Mouse (Mus musculus) small intestine, adult 2 months (tissue): ENCODE measurements around the gene Fbxl20. TPM values are rescaled to one million over a fixed set of nuclear protein-coding genes. Genes with fewer than 3 reads are reported as not detected.
A peak's percentile ranks its signal among the peaks of the same experiment; 100 is the strongest.

Source experiments
- H3K27ac ChIP-seq: fragments of 200-500 bp; 2 replicates; pipeline ENCODE4 v1.5.1; 2012; ENCODE audit warnings: low read depth, low read length, control low read depth, inconsistent platforms; ENCODE audit not compliant: insufficient read depth
- H3K27me3 ChIP-seq: fragments of 200-500 bp; 2 replicates; pipeline ENCODE4 v1.6.1; 2012; ENCODE audit warnings: mild to moderate bottlenecking, moderate library complexity, low read length, inconsistent platforms; ENCODE audit not compliant: control insufficient read depth, insufficient read depth
- H3K36me3 ChIP-seq: fragments of 200-500 bp; 2 replicates; pipeline ENCODE4 v1.6.1; 2012; ENCODE audit warnings: mild to moderate bottlenecking, low read length, control low read depth, inconsistent platforms; ENCODE audit not compliant: control insufficient read depth, insufficient read depth
- H3K4me1 ChIP-seq: fragments of 200-500 bp; 2 replicates; pipeline ENCODE4 v1.6.1; 2012; ENCODE audit warnings: low read length, inconsistent platforms, mixed read lengths; ENCODE audit not compliant: control insufficient read depth, insufficient read depth, insufficient read length
- H3K4me3 ChIP-seq: fragments of 200-500 bp; 2 replicates; pipeline ENCODE4 v1.5.1; 2012; ENCODE audit warnings: low read depth, mild to moderate bottlenecking, control low read depth, inconsistent platforms, low read length, moderate library complexity
- CTCF ChIP-seq: fragments of 200-500 bp; IDR thresholded peaks from 2 replicates; pipeline ENCODE4 v1.5.1; 2012; ENCODE audit warnings: low read depth, mild to moderate bottlenecking, control low read depth, inconsistent platforms, low read length, moderate library complexity, mixed read lengths; ENCODE audit not compliant: insufficient replicate concordance, insufficient read length; ENCODE audit errors: extremely low read depth
- POLR2A ChIP-seq: fragments of 200-500 bp; IDR thresholded peaks from 2 replicates; pipeline ENCODE4 v1.6.1; 2012; ENCODE audit warnings: low read depth, mild to moderate bottlenecking, control low read depth, inconsistent platforms, low read length, moderate library complexity
- WGBS: fragments of 180-500 bp; shearing (Covaris S2); methylation state at CpG from one replicate; pipeline ENCODE4 v1.1.7; 2018; 5-methylcytosine and 5-hydroxymethylcytosine counted together
- polyA plus RNA-seq: library from polyadenylated mRNA; depleted of rRNA; stranded (reverse); fragments of >200 nt; gene quantifications from 2 replicates; pipeline ENCODE4 v1.2.3, GENCODE M21; 2012

Fbxl20 gene
- polyA plus RNA-seq, 1 experiment: 9.9 TPM

DNA sequence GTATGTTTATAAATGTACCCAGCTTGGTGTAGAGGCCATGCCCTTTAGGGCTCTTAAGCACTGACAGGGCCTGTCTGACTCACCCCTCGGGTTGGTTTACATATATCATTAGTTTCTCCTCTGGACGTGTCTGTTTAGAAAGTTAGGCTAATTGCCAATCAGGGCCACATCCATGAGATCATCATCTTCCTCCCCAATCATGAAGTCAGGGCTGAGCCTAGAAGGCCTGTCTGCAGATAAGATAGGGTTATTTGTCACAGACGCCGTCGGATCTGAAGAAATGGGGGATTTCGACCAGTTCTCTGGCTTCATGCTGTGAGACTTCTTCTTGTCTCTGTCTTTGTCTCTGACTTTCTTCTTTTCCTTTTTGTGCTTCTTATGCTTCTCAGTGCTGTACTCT lies 4.9 kb upstream of the Fbxl20 start:
- H3K4me1 ChIP-seq: no peaks in the 10 kb centered on the region
- no peak overlapping the region for H3K4me3 ChIP-seq
- no peak overlapping the region for H3K27ac ChIP-seq
- H3K36me3 ChIP-seq: peaks cover 42% of the 10 kb centered on the region
- 77% methylated on average over 6 of the region's 6 CpGs for WGBS
- no peaks in the 10 kb centered on the region for H3K27me3 ChIP-seq
- no peak for TF ChIP-seq POLR2A
- TF ChIP-seq CTCF: no peak

DNA sequence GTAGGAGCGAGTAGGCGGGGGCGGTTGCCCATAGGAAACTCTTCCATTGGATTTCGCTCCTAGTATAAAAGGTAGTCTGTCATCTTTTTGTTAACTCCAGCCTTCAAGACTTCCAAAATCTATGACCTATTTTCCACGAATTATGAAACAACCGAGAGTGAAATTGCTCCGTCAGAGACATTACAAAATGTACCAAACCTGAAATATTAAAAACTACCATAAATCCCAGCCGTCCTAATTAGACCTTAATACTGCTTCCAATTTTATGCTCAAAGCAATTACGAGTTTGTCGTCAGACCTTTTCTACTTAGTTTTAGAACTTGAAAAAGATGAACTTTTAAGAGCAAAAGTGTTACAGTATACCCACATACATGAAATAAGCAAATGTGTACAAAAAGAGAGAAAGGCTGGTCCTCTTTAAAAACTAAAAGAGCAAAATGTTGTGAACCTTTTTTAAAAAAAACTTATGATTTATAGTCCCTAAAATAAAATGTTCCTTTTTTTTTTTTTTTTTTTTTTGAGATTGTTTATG lies 488 bp upstream of the Fbxl20 start:
- no peak overlapping the region for H3K27ac ChIP-seq
- WGBS: 3% methylated on average over 10 of the region's 10 CpGs
- no peaks in the 10 kb centered on the region; the same call in 1 of the 2 replicates for H3K4me1 ChIP-seq
- TF ChIP-seq CTCF (no peak), POLR2A (no peak)
- H3K27me3 ChIP-seq: no peaks in the 10 kb centered on the region
- H3K36me3 ChIP-seq: peaks cover 7% of the 10 kb centered on the region
- H3K4me3 ChIP-seq: no peak overlapping the region

DNA sequence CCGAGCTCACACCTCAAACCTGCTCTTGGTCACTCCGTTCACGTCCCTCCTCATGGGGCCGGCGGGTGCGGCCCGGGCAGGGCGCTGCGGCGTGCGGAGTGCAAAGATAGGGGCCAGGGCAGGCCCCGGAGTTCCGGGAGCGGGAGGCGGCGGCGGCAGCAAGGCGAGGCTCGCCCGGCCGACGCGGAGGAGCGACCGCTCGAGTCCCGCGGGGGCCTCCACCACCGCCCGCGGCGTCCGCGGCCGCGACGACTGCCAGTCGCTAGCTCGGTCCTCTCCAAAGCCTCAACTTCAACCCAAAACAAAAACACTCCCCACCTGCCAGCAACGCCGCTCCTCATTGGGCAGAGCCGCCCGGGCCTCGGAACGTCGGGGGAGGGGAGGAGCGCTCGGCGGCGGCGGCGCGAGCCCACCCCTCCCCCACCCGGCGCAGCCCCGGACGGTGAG lies 876 bp downstream of the Fbxl20 start:
- WGBS: under 1% methylated on average over 55 of the region's 57 CpGs
- Histone ChIP-seq H3K27ac (peak overlapping the region; percentile 85), H3K27me3 (no peaks in the 10 kb centered on the region), H3K36me3 (no peaks in the 10 kb centered on the region; the same call in 1 of the 2 replicates), H3K4me1 (no peaks in the 10 kb centered on the region; the same call in 1 of the 2 replicates), H3K4me3 (peak overlapping the region; percentile 88)
- TF ChIP-seq CTCF (no peak), POLR2A (peak; percentile 55; the same call in 1 of the 2 replicates)

DNA sequence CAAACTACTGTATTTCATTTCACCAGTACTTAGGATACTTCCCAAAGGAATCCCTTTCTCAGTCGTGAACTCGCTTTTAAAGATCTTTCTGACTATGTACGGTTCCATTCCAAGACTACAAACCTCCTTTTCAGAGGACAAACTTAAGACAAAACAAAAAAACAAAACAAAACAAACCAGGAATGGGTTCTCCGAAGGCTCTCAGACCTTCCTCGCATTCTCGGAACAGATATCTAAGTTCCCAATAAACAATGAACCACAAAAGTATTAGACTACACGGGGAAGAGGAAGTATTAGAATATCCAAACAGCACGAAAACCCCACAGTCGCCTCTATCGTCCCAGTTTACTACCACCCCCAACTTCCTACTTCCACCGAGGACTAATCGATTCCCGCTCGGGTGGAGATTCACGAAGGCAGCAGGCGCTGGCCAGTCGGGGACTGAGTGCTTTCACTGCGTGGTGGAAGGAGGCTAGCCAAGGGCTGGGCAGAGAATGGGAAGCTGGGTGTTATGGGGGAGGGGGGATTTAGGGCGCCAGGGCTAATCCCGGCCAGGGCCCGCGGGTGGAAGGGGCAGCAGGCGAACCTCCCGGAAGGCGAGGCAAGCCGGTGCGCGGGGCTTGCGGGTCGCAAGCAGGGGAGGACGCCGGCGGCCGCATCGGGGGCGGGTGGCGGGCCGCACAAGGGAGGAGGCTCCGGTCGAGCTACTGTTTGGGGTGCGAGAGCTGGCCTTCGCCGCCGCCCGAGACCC lies 1.5 kb downstream of the Fbxl20 start:
- Histone ChIP-seq H3K36me3 (no peaks in the 10 kb centered on the region), H3K27me3 (no peaks in the 10 kb centered on the region), H3K4me3 (peak overlapping the region; percentile 88), H3K27ac (peak overlapping the region; percentile 70), H3K4me1 (no peaks in the 10 kb centered on the region; the same call in 1 of the 2 replicates)
- no peak for TF ChIP-seq POLR2A
- no peak for TF ChIP-seq CTCF
- 1% methylated on average over 45 of the region's 45 CpGs for WGBS

DNA sequence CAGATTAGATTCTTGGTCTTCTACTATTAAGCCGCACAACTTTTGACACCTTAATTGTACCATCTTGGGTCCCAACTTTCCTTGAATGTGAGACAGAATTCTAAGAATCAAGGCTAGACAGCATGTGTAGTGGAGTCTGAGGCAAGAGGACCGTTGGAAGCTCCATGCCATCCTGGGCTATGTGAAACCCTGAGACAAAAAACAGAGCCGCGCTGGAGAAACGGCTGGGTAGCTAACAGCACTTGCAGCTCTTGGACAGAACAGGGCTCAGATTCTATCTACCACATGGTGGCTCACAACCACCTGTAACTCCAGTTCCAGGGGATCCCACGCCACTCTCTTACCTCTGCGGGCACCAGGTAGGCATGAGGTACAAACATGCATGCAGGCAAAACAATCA lies 4.3 kb downstream of the Fbxl20 start:
- no peak for TF ChIP-seq POLR2A
- TF ChIP-seq CTCF: no peak
- no peak overlapping the region for H3K4me3 ChIP-seq
- no peaks in the 10 kb centered on the region for H3K36me3 ChIP-seq
- H3K27me3 ChIP-seq: no peaks in the 10 kb centered on the region
- H3K4me1 ChIP-seq: no peaks in the 10 kb centered on the region; the same call in 1 of the 2 replicates
- no peak overlapping the region for H3K27ac ChIP-seq
- WGBS: 89% methylated on average over 7 of the region's 7 CpGs

DNA sequence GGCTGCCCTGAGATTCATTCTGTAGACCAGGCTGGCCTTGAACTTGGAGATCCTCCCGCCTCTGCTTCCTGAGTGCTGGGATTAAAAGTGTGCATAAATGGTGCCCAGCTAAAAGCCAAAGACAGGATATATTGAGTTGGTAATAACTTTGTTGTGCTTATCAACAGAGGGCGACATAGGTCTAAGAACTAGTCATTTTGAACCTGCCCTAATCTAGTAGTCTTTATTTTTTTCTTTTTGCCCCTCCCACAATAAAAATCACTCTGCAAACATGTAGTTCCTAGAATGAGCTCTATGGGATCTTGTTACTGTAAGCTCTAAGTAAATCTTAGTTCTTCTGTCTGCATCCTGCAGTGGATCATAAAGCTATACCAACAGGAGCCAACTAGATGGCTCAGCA lies 7.7 kb downstream of the Fbxl20 start:
- H3K36me3 ChIP-seq: no peaks in the 10 kb centered on the region
- no peaks in the 10 kb centered on the region for H3K27me3 ChIP-seq
- WGBS: 64% methylated on average over 2 of the region's 2 CpGs
- no peak overlapping the region for H3K4me3 ChIP-seq
- TF ChIP-seq CTCF (no peak), POLR2A (no peak)
- H3K4me1 ChIP-seq: no peaks in the 10 kb centered on the region
- H3K27ac ChIP-seq: no peak overlapping the region

DNA sequence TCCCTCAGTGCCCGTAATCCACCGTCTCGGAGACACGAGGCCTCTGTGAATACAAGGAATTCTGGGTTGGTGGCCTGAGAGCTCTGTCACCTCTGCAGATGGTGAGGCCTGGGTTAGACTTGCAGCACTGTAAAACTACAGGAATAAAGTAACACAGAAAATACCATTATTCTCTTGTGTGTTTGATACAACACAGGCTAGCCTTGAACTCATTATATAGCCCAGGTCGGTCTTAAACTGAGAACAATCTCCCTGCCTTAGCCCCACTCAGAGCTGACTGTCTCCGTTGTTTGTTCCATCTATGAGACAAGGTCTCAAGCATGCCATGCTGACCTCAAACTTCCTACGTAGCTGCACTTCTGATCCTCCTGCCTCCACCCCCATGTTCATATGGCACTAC lies 11.3 kb downstream of the Fbxl20 start:
- Histone ChIP-seq H3K4me1 (no peaks in the 10 kb centered on the region), H3K27me3 (no peaks in the 10 kb centered on the region), H3K36me3 (no peaks in the 10 kb centered on the region), H3K4me3 (no peak overlapping the region), H3K27ac (no peak overlapping the region)
- TF ChIP-seq CTCF: no peak
- no peak for TF ChIP-seq POLR2A
- 78% methylated on average over 7 of the region's 7 CpGs for WGBS
